Mouse (Mus musculus) brain, embryonic 18.5 days (tissue): ENCODE results near the gene Olfr890.
"Not testable (repeated sequence)": the region's sequence is repeated elsewhere in the genome, so short reads cannot be mapped to it uniquely, and the experiment has no call there.

Experiments
- DNase-seq: peaks from one replicate; pipeline ENCODE4 v3.0.0-alpha.2; 2012; ENCODE audit warnings: low read depth, low spot score

Gene Olfr890

GRCm38 (mm10) chr9:38142217-38142616 lies at the start of gene Olfr890:
Gene Olfr890, plus strand, starts transcription at chr9:38142517.
- DNase-seq = no peak

GRCm38 (mm10) chr9:38107828-38108227 lies 34.5 kb upstream of the Olfr890 start, which contains the start of gene Olfr888:
Gene Olfr888, plus strand, starts transcription at chr9:38108128.
- DNase-seq = no peak

- no peak for DNase-seq
These were observed 27.4 kb upstream of the Olfr890 start, which contains the start of gene Olfr889 for GRCm38 (mm10) chr9:38114898-38115297. Gene Olfr889, plus strand, starts transcription at chr9:38115198.

GRCm38 (mm10) chr9:38168341-38168740 lies 26.0 kb downstream of the Olfr890 start:
- DNase-seq = not testable (repeated sequence)

GRCm38 (mm10) chr9:38180721-38181120 lies 38.4 kb downstream of the Olfr890 start, which contains the start of gene Olfr891:
Gene Olfr891, minus strand, starts transcription at chr9:38180821.
- DNase-seq = no peak
